Mouse (Mus musculus) embryo, embryonic 11 days (tissue): ENCODE results near the gene Aamdc.

ENCODE experiments used
- DNase-seq: peaks from one replicate; pipeline ENCODE4 v3.0.0-alpha.2; 2015

Aamdc gene

DNA sequence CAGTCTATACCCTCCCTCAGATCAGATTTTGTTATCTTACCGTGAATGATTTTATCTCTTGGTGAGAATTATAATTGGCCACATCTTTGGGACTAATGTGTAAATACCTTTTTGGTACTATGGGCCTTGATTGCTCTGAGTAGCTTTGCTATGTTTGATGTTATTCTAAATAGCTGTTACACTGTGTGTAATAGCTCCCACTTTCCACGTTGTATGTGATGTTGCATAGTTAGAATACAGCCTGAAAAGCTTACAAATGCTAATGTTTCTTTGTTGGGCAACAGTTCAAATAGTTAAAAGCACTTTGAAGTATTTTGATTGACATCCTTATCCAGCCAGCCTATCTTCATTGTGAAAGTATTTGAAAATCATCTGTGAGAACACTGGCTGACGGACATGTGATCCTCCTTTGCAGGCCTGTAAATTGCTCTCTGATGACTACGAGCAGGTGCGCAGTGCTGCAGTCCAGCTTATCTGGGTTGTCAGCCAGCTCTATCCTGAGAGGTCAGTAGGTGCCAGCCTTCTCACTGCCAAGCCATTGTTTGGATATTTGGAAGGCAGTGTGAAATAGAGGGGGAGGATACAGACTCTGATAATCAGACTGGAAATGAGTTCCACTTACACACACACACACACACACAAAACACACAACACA lies 78.6 kb downstream of the Aamdc start:
- DNase-seq: no peak
